Mouse (Mus musculus): ENCODE measurements around the gene Pa2g4. TPM values are rescaled to one million over a fixed set of nuclear protein-coding genes. Genes with fewer than 3 reads are reported as not detected.
A peak's percentile ranks its signal among the peaks of the same experiment; 100 is the strongest.
"Not testable (repeated sequence)": the region's sequence is repeated elsewhere in the genome, so short reads cannot be mapped to it uniquely, and the experiment has no call there.

Gene Pa2g4
- total RNA-seq, 2 experiments from 2014 or later, result 351 to 504 TPM

GRCm38 (mm10) chr10:128579298-128579697 is 13.5 kb upstream of the Pa2g4 start:
- ATAC-seq (replicated peaks; ENCODE audit: poor library complexity), result no peak

GRCm38 (mm10) chr10:128578330-128578729 is 12.5 kb upstream of the Pa2g4 start:
- peak; percentile 79 for ATAC-seq (replicated peaks; ENCODE audit: poor library complexity)

- ATAC-seq (replicated peaks; ENCODE audit: poor library complexity), result peak; percentile 85
These were observed 9.3 kb upstream of the Pa2g4 start for GRCm38 (mm10) chr10:128575063-128575462.

GRCm38 (mm10) chr10:128565206-128565787 is 490 bp downstream of the Pa2g4 start:
- ATAC-seq (replicated peaks; ENCODE audit: poor library complexity), result peak; percentile 40

- no peak for ATAC-seq (replicated peaks; ENCODE audit: poor library complexity)
These were observed 2.2 kb downstream of the Pa2g4 start for GRCm38 (mm10) chr10:128563544-128563943.

- no peak for ATAC-seq (replicated peaks; ENCODE audit: poor library complexity)
These were observed 8.8 kb downstream of the Pa2g4 start for GRCm38 (mm10) chr10:128556963-128557362.

GRCm38 (mm10) chr10:128556286-128556685 is 9.5 kb downstream of the Pa2g4 start:
- peak; percentile 85 for ATAC-seq (replicated peaks; ENCODE audit: poor library complexity)

GRCm38 (mm10) chr10:128555567-128555966 is 10.2 kb downstream of the Pa2g4 start:
- ATAC-seq (replicated peaks; ENCODE audit: poor library complexity), result not testable (repeated sequence)

GRCm38 (mm10) chr10:128550144-128550823 is 15.5 kb downstream of the Pa2g4 start:
- not testable (repeated sequence) for ATAC-seq (replicated peaks; ENCODE audit: poor library complexity)

GRCm38 (mm10) chr10:128549682-128550057 is 16.1 kb downstream of the Pa2g4 start:
- ATAC-seq (replicated peaks; ENCODE audit: poor library complexity), result not testable (repeated sequence)

GRCm38 (mm10) chr10:128548947-128549681 is 16.7 kb downstream of the Pa2g4 start, which contains the start of gene Rpl41:
Gene Rpl41, minus strand, starts transcription at chr10:128549305.
- ATAC-seq (replicated peaks; ENCODE audit: poor library complexity), result peak; percentile 65

GRCm38 (mm10) chr10:128548051-128548791 is 17.6 kb downstream of the Pa2g4 start:
- ATAC-seq (replicated peaks; ENCODE audit: poor library complexity), result not testable (repeated sequence)

GRCm38 (mm10) chr10:128547361-128548032 is 18.3 kb downstream of the Pa2g4 start, which contains the start of gene Zc3h10:
Gene Zc3h10, minus strand, starts transcription at chr10:128547774.
- ATAC-seq (replicated peaks; ENCODE audit: poor library complexity), result peak; percentile 72

GRCm38 (mm10) chr10:128546787-128547186 is 19.0 kb downstream of the Pa2g4 start:
- no peak for ATAC-seq (replicated peaks; ENCODE audit: poor library complexity)

- ATAC-seq (replicated peaks; ENCODE audit: poor library complexity), result peak; percentile 25
These were observed 19.4 kb downstream of the Pa2g4 start for GRCm38 (mm10) chr10:128546361-128546760.

- ATAC-seq (replicated peaks; ENCODE audit: poor library complexity), result no peak
These were observed 20.3 kb downstream of the Pa2g4 start for GRCm38 (mm10) chr10:128545570-128545898.

- no peak for ATAC-seq (replicated peaks; ENCODE audit: poor library complexity)
These were observed 20.9 kb downstream of the Pa2g4 start for GRCm38 (mm10) chr10:128544674-128545569.

- no peak for ATAC-seq (replicated peaks; ENCODE audit: poor library complexity)
These were observed 21.6 kb downstream of the Pa2g4 start for GRCm38 (mm10) chr10:128544151-128544657.

- ATAC-seq (replicated peaks; ENCODE audit: poor library complexity), result no peak
These were observed 22.7 kb downstream of the Pa2g4 start for GRCm38 (mm10) chr10:128543100-128543499.

All from megakaryocyte progenitor cell, adult 5-6 weeks (primary cell).